Mouse (Mus musculus): ENCODE data around the gene Mphosph6. TPM values are rescaled to one million over a fixed set of nuclear protein-coding genes. Genes with fewer than 3 reads are reported as not detected.

The Mphosph6 gene
- polyA plus RNA-seq, 1 experiment from 2014 or later = 33.3 TPM

DNA sequence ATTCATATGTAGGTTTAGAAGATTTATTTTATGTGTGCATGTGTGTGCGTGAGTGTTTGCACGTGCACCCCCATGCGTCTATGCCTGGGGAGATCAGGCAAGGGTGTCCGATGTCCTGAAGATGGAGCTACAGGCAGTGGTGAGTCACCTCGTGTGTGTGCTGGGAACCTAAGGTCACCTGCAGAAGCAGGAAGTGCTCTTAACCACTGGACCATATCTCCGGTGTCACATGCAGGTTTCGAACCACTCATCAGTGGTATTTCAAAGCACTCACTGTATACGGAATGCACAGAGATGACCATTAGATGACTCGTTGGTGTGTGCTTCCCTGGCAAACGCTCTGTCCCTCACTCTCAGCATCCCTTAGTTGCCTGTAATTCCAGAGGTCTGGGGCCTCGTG, 43.8 kb downstream of the Mphosph6 start:
- Histone ChIP-seq H3K36me3 (ENCODE audit: control insufficient read depth, insufficient read depth, low read length) (no peaks in the 10 kb centered on the region), H3K9ac (replicated peaks; ENCODE audit: low read length) (no peak overlapping the region), H3K9me3 (ENCODE audit: control insufficient read depth, low read length) (no peaks in the 10 kb centered on the region), H3K4me2 (ENCODE audit: low read length) (no peak overlapping the region), H3K27ac (replicated peaks; ENCODE audit: low read depth, low read length) (no peak overlapping the region), H3K27me3 (ENCODE audit: control insufficient read depth, insufficient read depth, low read length) (no peaks in the 10 kb centered on the region), H3K4me1 (ENCODE audit: control insufficient read depth, insufficient read depth, low read length) (no peaks in the 10 kb centered on the region), H3K4me3 (replicated peaks; ENCODE audit: low read depth, low read length) (no peak overlapping the region)
- no peak for DNase-seq
- WGBS = 86% methylated on average over 11 of the region's 11 CpGs
- no peak for ATAC-seq (ENCODE audit: low FRiP score, low TSS enrichment)

DNA sequence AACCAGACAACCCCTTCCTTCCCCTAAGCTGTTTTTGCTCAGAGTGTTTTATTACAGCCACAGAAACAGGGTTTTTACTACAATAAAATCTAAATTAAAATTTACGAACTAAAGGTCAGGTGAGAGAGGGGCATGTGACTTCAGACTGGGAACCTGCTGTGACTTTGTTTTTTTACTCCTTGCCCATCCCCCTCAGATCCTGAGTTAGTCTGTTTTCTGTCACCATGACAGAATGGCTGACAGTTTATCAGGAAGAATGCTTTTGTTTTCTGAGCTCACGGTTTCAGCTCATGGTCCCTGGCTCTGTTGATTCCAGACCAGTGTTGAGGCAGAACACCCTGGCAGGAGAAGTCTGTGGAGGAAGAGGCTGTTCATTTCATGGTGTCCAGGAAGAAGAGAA, 52.3 kb downstream of the Mphosph6 start:
- Histone ChIP-seq H3K9ac (replicated peaks; ENCODE audit: low read length) (no peak overlapping the region), H3K9me3 (ENCODE audit: control insufficient read depth, low read length) (no peaks in the 10 kb centered on the region), H3K4me1 (ENCODE audit: control insufficient read depth, insufficient read depth, low read length) (no peaks in the 10 kb centered on the region), H3K36me3 (ENCODE audit: control insufficient read depth, insufficient read depth, low read length) (no peaks in the 10 kb centered on the region), H3K4me2 (ENCODE audit: low read length) (no peak overlapping the region), H3K27me3 (ENCODE audit: control insufficient read depth, insufficient read depth, low read length) (no peaks in the 10 kb centered on the region), H3K4me3 (replicated peaks; ENCODE audit: low read depth, low read length) (no peak overlapping the region), H3K27ac (replicated peaks; ENCODE audit: low read depth, low read length) (no peak overlapping the region)
- ATAC-seq (ENCODE audit: low FRiP score, low TSS enrichment) (no peak), DNase-seq (no peak)
- WGBS = 60% methylated on average over 2 of the region's 2 CpGs

DNA sequence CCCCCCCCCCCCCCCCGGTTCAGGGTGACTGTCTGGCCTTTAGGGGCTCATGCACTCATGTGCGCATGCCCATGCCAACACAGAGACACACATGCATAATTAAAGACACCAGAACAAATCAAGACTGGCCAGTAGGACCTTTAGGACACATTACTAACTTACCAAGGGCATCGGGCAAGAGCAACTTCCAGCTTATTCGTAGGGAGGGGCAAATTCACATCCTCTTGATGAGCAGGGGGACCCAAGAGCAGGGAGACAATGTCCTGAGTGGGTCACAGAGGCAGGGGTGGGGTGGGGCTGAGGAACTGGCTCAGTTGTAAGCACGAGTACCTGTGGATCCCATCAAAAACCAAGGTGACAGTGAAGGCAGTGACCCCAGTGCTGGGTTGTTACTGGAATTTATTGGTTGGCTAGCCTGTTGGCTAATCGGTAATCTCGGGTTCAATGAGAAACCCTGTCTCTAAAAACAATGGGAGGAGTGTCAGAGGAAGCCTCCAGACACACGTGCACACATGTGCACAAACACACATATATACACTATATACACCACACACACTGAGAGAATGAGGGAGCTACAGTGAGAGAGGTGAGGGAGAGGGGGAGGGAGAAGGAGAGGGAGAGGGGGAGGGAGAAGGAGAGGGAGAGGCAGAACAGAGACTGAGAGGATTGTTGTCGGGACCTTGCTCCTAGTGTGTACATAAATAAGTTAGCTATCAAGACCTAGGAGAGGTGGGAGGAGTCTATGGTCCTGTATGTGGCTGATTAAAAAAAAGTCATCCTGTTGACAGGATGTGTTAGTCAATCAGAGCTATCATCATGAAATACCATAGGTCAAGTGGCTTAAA, 53.6 kb downstream of the Mphosph6 start:
- ATAC-seq (ENCODE audit: low FRiP score, low TSS enrichment) (no peak), DNase-seq (no peak)
- H3K9me3 ChIP-seq (ENCODE audit: control insufficient read depth, low read length) = no peaks in the 10 kb centered on the region
- no peak overlapping the region for H3K4me3 ChIP-seq (replicated peaks; ENCODE audit: low read depth, low read length)
- H3K27me3 ChIP-seq (ENCODE audit: control insufficient read depth, insufficient read depth, low read length) = no peaks in the 10 kb centered on the region
- no peaks in the 10 kb centered on the region for H3K4me1 ChIP-seq (ENCODE audit: control insufficient read depth, insufficient read depth, low read length)
- WGBS = 91% methylated on average over 8 of the region's 9 CpGs
- no peaks in the 10 kb centered on the region for H3K36me3 ChIP-seq (ENCODE audit: control insufficient read depth, insufficient read depth, low read length)
- no peak overlapping the region for H3K9ac ChIP-seq (replicated peaks; ENCODE audit: low read length)
- H3K27ac ChIP-seq (replicated peaks; ENCODE audit: low read depth, low read length) = no peak overlapping the region
- H3K4me2 ChIP-seq (ENCODE audit: low read length) = no peak overlapping the region

DNA sequence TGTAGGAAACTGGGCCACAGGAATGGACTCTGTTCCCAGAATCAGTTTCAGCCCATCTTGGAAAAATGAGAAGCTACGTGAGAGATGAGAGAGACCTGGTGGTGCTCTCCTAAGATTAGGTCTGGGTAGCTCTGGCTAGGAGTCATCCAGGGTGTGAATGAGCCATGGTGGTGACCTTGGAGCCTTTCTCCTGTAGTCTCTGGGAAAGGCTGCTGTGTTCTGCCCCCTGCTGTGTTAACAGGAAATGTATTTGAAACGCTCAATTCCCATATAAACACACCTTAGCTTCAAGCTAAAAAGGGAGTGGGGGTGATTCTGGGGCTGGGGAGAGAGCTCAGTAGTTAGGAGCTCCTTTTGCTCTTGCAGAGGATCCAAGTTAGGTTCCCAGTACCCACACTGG, 54.3 kb downstream of the Mphosph6 start:
- ATAC-seq (ENCODE audit: low FRiP score, low TSS enrichment) (no peak), DNase-seq (no peak)
- no peaks in the 10 kb centered on the region for H3K4me1 ChIP-seq (ENCODE audit: control insufficient read depth, insufficient read depth, low read length)
- H3K27me3 ChIP-seq (ENCODE audit: control insufficient read depth, insufficient read depth, low read length) = no peaks in the 10 kb centered on the region
- no peaks in the 10 kb centered on the region for H3K36me3 ChIP-seq (ENCODE audit: control insufficient read depth, insufficient read depth, low read length)
- no peak overlapping the region for H3K4me3 ChIP-seq (replicated peaks; ENCODE audit: low read depth, low read length)
- no peak overlapping the region for H3K4me2 ChIP-seq (ENCODE audit: low read length)
- 57% methylated on average over 2 of the region's 2 CpGs for WGBS
- no peaks in the 10 kb centered on the region for H3K9me3 ChIP-seq (ENCODE audit: control insufficient read depth, low read length)
- H3K27ac ChIP-seq (replicated peaks; ENCODE audit: low read depth, low read length) = no peak overlapping the region
- no peak overlapping the region for H3K9ac ChIP-seq (replicated peaks; ENCODE audit: low read length)

DNA sequence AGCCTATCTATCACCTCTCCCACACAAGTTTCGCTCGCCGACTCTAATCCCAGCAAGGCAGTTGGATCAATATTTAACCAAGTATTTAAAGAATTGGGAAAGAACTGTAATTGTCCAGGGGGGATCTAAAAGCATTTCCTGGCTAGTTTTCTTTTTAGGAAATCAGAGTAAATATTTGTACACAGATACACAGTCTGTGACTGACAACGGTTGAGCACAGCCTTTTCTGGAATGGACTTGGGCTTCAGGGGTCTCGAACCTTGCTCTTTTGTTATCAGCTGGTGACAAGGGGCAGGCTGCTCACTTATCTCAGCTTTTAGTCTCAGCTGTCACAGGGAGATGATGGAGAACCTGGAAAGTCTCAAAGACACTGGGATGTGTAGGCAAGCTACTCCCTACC, 55.1 kb downstream of the Mphosph6 start:
- H3K27me3 ChIP-seq (ENCODE audit: control insufficient read depth, insufficient read depth, low read length) = no peaks in the 10 kb centered on the region
- H3K9me3 ChIP-seq (ENCODE audit: control insufficient read depth, low read length) = no peaks in the 10 kb centered on the region
- ATAC-seq (ENCODE audit: low FRiP score, low TSS enrichment) (no peak), DNase-seq (no peak)
- 87% methylated on average over 5 of the region's 5 CpGs for WGBS
- no peak overlapping the region for H3K4me3 ChIP-seq (replicated peaks; ENCODE audit: low read depth, low read length)
- H3K4me2 ChIP-seq (ENCODE audit: low read length) = no peak overlapping the region
- no peak overlapping the region for H3K9ac ChIP-seq (replicated peaks; ENCODE audit: low read length)
- no peaks in the 10 kb centered on the region for H3K4me1 ChIP-seq (ENCODE audit: control insufficient read depth, insufficient read depth, low read length)
- H3K27ac ChIP-seq (replicated peaks; ENCODE audit: low read depth, low read length) = no peak overlapping the region
- no peaks in the 10 kb centered on the region for H3K36me3 ChIP-seq (ENCODE audit: control insufficient read depth, insufficient read depth, low read length)

DNA sequence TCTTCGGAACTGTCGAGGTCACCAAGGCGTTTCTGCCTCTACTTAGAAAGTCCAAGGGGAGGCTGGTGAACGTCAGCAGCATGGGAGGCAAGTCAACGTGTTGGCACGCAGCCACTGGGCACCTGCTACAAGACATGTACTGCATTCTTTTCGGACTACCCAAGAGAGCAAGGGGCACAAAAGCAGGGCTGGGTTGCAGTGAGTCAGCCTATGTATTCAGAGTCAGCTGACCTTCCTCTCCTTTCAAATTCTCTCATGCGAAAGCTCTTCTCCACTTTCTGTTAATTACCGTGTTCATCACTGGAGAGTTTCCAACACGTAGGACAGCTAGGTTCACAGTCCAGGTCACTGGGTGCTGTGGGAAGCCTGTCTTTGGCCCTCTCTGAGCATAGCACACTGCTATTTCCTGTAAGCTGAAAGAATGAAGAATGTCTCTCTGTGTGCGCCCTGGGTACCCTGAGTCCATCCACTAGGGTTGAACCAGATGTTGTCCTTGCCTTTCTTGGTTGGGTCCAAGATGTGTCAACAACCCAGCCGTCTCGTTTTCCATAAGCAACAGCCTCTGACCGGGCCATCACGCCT, 59.2 kb downstream of the Mphosph6 start:
- Histone ChIP-seq H3K27ac (replicated peaks; ENCODE audit: low read depth, low read length) (no peak overlapping the region), H3K9ac (replicated peaks; ENCODE audit: low read length) (no peak overlapping the region), H3K4me3 (replicated peaks; ENCODE audit: low read depth, low read length) (no peak overlapping the region), H3K4me2 (ENCODE audit: low read length) (no peak overlapping the region), H3K27me3 (ENCODE audit: control insufficient read depth, insufficient read depth, low read length) (no peaks in the 10 kb centered on the region), H3K4me1 (ENCODE audit: control insufficient read depth, insufficient read depth, low read length) (no peaks in the 10 kb centered on the region), H3K9me3 (ENCODE audit: control insufficient read depth, low read length) (no peaks in the 10 kb centered on the region), H3K36me3 (ENCODE audit: control insufficient read depth, insufficient read depth, low read length) (no peaks in the 10 kb centered on the region)
- ATAC-seq (ENCODE audit: low FRiP score, low TSS enrichment) (no peak), DNase-seq (no peak)
- whole genome bisulfite sequencing = 78% methylated on average over 15 of the region's 15 CpGs

Other genes with a start within 250 kb of the Mphosph6 start
- 1.4 and 1.8 TPM in 2 replicates for gene Sdr42e1, start 128.3 kb downstream of the Mphosph6 start, polyA plus RNA-seq (2014; fragmentation: Nextera tagmentation; extraction: Ambion mirVana)
- not detected in 2 replicates for gene Hsd17b2, start 100.0 kb downstream of the Mphosph6 start, polyA plus RNA-seq (2014; fragmentation: Nextera tagmentation; extraction: Ambion mirVana)